Mouse (Mus musculus): ENCODE results near the gene Gm20388.

- TF ChIP-seq POLR2A (IDR thresholded peaks at IDR 0.05; ENCODE audit: borderline replicate concordance, control insufficient read depth, low read depth, low read length) (no peak), CTCF (IDR thresholded peaks at IDR 0.05; ENCODE audit: control insufficient read depth, insufficient read depth, low read length) (no peak)
These were observed 202.7 kb downstream of the Gm20388 start for GRCm38 (mm10) chr8:120113306-120113705.

All from bone marrow, adult 2 months (tissue).